In genomic region chr1:179612986-179613505, GRCm38 (mm10) we compare ENCODE assay signal across 26 mouse cellular contexts. TPM values are rescaled to one million over a fixed set of nuclear protein-coding genes. Genes with fewer than 3 reads are reported as not detected.
DNase-seq lines count a peak whose midpoint lies in the region; ATAC-seq lines count a peak whose summit lies in the region.
"Had no signal": no experiment of that assay in that cellular context is flagged by ENCODE, and none has a peak within 500 bp of the region (broad histone marks: within the 10 kb centered on the region; RNA-seq: fewer than 3 reads in every experiment).

No protein-coding gene starts in this region.

- H3K4me2 ChIP-seq in neural tube, embryonic 13.5 days: no peak overlapping the region
- H3K4me2 ChIP-seq: embryonic facial prominence, embryonic 12.5 days; hindbrain, embryonic 13.5 days; liver, embryonic 15.5 days; lung, embryonic 15.5 days had no signal

- no peak overlapping the region; the same call in 1 of the 2 replicates for H3K9ac ChIP-seq in neural tube, embryonic 13.5 days
- H3K9ac ChIP-seq: embryonic facial prominence, embryonic 12.5 days; hindbrain, embryonic 13.5 days; liver, embryonic 15.5 days; lung, embryonic 15.5 days had no signal

- H3K27ac ChIP-seq in neural tube, embryonic 13.5 days (replicated peaks): peak overlapping the region; percentile 7; the same call in 1 of the 2 replicates
- H3K27ac ChIP-seq: embryonic facial prominence, embryonic 12.5 days; hindbrain, embryonic 13.5 days; liver, embryonic 15.5 days; lung, embryonic 15.5 days; stomach, postnatal 0 days had no signal

- no peak for ATAC-seq in neural tube, embryonic 13.5 days (ENCODE audit: low read depth)
- ATAC-seq: inflammation-experienced regulatory T-cells, adult 6 months; midbrain, embryonic 16.5 days had no signal

- no peaks in the 10 kb centered on the region for H3K9me3 ChIP-seq in neural tube, embryonic 13.5 days
- H3K9me3 ChIP-seq: embryonic facial prominence, embryonic 12.5 days; hindbrain, embryonic 13.5 days; liver, embryonic 15.5 days; lung, embryonic 15.5 days had no signal

- no peaks in the 10 kb centered on the region for H3K27me3 ChIP-seq in neural tube, embryonic 13.5 days
- H3K27me3 ChIP-seq: embryonic facial prominence, embryonic 12.5 days; hindbrain, embryonic 13.5 days; liver, embryonic 15.5 days; lung, embryonic 15.5 days had no signal

- DNase-seq in embryo, embryonic 9.5 days (ENCODE audit: extremely low spot score): peak; percentile 4
- DNase-seq in embryo, embryonic 10.5 days (ENCODE audit: low spot score): no peak
- DNase-seq in heart, adult 11 months: peak; percentile 73
- no peak for DNase-seq in heart, adult 9 months (ENCODE audit: low spot score in 2 of 2)
- DNase-seq in neural tube, embryonic 10.5 days (ENCODE audit: extremely low spot score, low spot score): no peak
- DNase-seq in adrenal gland, adult 18-20 months (ENCODE audit: low spot score in 2 of 2): no peak
- no peak for DNase-seq in urinary bladder, postnatal 4 days (ENCODE audit: low spot score in 2 of 2)
- DNase-seq: adrenal gland, postnatal 14 days; cerebellum, adult 9-10 months; gastrocnemius, postnatal 14 days; heart, adult 18-20 months; heart, postnatal 36 days; kidney, adult 18-20 months; kidney, postnatal 4 days; liver; lung, postnatal 4 days; right cerebral cortex, postnatal 14 days had no signal

- H3K4me3 ChIP-seq in neural tube, embryonic 13.5 days: no peak overlapping the region
- H3K4me3 ChIP-seq: embryonic facial prominence, embryonic 12.5 days; erythroblast, embryonic 14.5 days; hindbrain, embryonic 13.5 days; liver, embryonic 15.5 days; lung, embryonic 15.5 days had no signal

- peaks cover 25% of the 10 kb centered on the region for H3K4me1 ChIP-seq in neural tube, embryonic 13.5 days (replicated peaks)
- H3K4me1 ChIP-seq: embryonic facial prominence, embryonic 12.5 days; lung, embryonic 15.5 days had no signal

- 42% methylated on average over 9 of the region's 9 CpGs for WGBS in neural tube, embryonic 13.5 days

- H3K36me3 ChIP-seq in neural tube, embryonic 13.5 days: peaks cover 24% of the 10 kb centered on the region

RNA-seq across cellular contexts. Expression of gene Sccpdh, which starts 55.0 kb away (rescaled TPM):
- polyA plus RNA-seq in neural tube, embryonic 13.5 days (2015; fragmentation: Nextera tagmentation; extraction: Ambion mirVana): 156 and 157 TPM in 2 replicates
- 10 to 100 TPM; 39.7 to 42.1 TPM for total RNA-seq in adrenal gland, adult 18-20 months (2021)
- polyA plus RNA-seq: erythroblast, embryonic 14.5 days had no signal

Comparison
In these comparisons a context has a peak if more than half of its experiments do, and no peak if none do; other contexts are left out.
1. DNase-seq: peak in embryo, embryonic 9.5 days (single experiment) and heart, adult 11 months (single experiment); none in embryo, embryonic 10.5 days (single experiment), heart, adult 9 months (0 of 2), neural tube, embryonic 10.5 days (single experiment), adrenal gland, adult 18-20 months (0 of 2) and urinary bladder, postnatal 4 days (0 of 2).